Mouse (Mus musculus): ENCODE data around the gene St8sia1.

Gene St8sia1

GRCm38 (mm10) chr6:142911263-142911662 lies 53.0 kb downstream of the St8sia1 start:
- in situ Hi-C loops (cut with MboI, MseI), result no loop called here

- in situ Hi-C loops (cut with MboI, MseI), result no loop called here
Measured at GRCm38 (mm10) chr6:142910721-142911120, 53.5 kb downstream of the St8sia1 start.

GRCm38 (mm10) chr6:142909771-142910105 lies 54.5 kb downstream of the St8sia1 start:
- in situ Hi-C loops (cut with MboI, MseI), result no loop called here

- in situ Hi-C loops (cut with MboI, MseI), result no loop called here
Measured at GRCm38 (mm10) chr6:142908911-142909770, 55.1 kb downstream of the St8sia1 start.

- in situ Hi-C loops (cut with MboI, MseI), result no loop called here
Measured at GRCm38 (mm10) chr6:142908412-142908811, 55.8 kb downstream of the St8sia1 start.

- in situ Hi-C loops (cut with MboI, MseI), result no loop called here
Measured at GRCm38 (mm10) chr6:142895371-142895770, 68.9 kb downstream of the St8sia1 start.

GRCm38 (mm10) chr6:142893716-142894115 lies 70.5 kb downstream of the St8sia1 start:
- in situ Hi-C loops (cut with MboI, MseI), result no loop called here

GRCm38 (mm10) chr6:142890321-142890720 lies 73.9 kb downstream of the St8sia1 start:
- in situ Hi-C loops (cut with MboI, MseI), result no loop called here

- in situ Hi-C loops (cut with MboI, MseI), result no loop called here
Measured at GRCm38 (mm10) chr6:142888970-142889740, 75.1 kb downstream of the St8sia1 start.

GRCm38 (mm10) chr6:142888346-142888745 lies 75.9 kb downstream of the St8sia1 start:
- in situ Hi-C loops (cut with MboI, MseI), result no loop called here

GRCm38 (mm10) chr6:142887375-142887774 lies 76.9 kb downstream of the St8sia1 start:
- in situ Hi-C loops (cut with MboI, MseI), result no loop called here

- in situ Hi-C loops (cut with MboI, MseI), result no loop called here
Measured at GRCm38 (mm10) chr6:142885364-142886154, 78.7 kb downstream of the St8sia1 start.

- in situ Hi-C loops (cut with MboI, MseI), result loop anchor here (5.0 kb wide), 1 partner anchor 33 kb away; no protein-coding TSS in a partner anchor
Measured at GRCm38 (mm10) chr6:142884128-142884527, 80.1 kb downstream of the St8sia1 start.

GRCm38 (mm10) chr6:142880849-142881470 lies 83.3 kb downstream of the St8sia1 start:
- in situ Hi-C loops (cut with MboI, MseI), result loop anchor here (5.0 kb wide), 1 partner anchor 36 kb away; no protein-coding TSS in a partner anchor

- in situ Hi-C loops (cut with MboI, MseI), result no loop called here
Measured at GRCm38 (mm10) chr6:142878744-142879701, 85.2 kb downstream of the St8sia1 start.

GRCm38 (mm10) chr6:142877221-142877620 lies 87.0 kb downstream of the St8sia1 start:
- in situ Hi-C loops (cut with MboI, MseI), result no loop called here

GRCm38 (mm10) chr6:142876279-142876899 lies 87.9 kb downstream of the St8sia1 start:
- in situ Hi-C loops (cut with MboI, MseI), result no loop called here

GRCm38 (mm10) chr6:142873795-142874563 lies 90.3 kb downstream of the St8sia1 start:
- in situ Hi-C loops (cut with MboI, MseI), result no loop called here

Measured in T-helper 2 cell (primary cell).